25 mouse cellular contexts compared by ENCODE assay signal in the genomic region with DNA sequence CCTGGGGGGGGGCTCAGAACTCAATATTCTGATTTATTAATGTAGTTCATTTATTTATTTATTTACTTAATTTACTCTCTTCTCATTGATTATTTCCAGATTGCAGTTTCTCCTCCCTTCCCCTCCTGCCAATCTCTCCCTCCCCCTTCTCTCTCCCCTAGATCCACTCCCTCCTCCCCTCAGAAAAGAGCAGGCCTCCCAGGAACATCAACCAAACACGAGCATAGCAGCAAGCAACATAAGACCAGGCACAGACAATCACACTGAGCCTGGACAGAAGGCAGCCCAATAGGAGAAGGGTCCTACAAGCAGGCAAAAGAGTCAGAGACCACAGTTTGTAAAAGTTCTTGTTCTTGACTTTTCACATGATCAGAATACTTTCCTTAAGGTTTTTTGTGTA. TPM values are rescaled to one million over a fixed set of nuclear protein-coding genes. Genes with fewer than 3 reads are reported as not detected.
DNase-seq lines count a peak whose midpoint lies in the region; ATAC-seq and TF ChIP-seq lines count a peak whose summit lies in the region.
"Had no signal": no experiment of that assay in that cellular context is flagged by ENCODE, and none has a peak within 500 bp of the region (broad histone marks: within the 10 kb centered on the region; RNA-seq: fewer than 3 reads in every experiment).

No protein-coding gene starts in this region.

- peaks cover 24% of the 10 kb centered on the region for H3K4me1 ChIP-seq in heart, embryonic 16.5 days (ENCODE audit: control insufficient read depth, insufficient read depth, low read length)

- intact Hi-C loops in gastrocnemius, adult 2 months (cut with DNase I), result loop anchor here (2.0 kb wide), 1 partner anchor 80 kb away; no protein-coding TSS in a partner anchor
- intact Hi-C loops in heart, postnatal 36 days (cut with DNase I), result no loop called here

- DNase-seq in gastrocnemius, adult 2 months, result no peak
- DNase-seq in gastrocnemius, postnatal 25 days, result no peak
- DNase-seq in heart, postnatal 36 days, result no peak
- peak; percentile 26 for DNase-seq in embryo, embryonic 11 days
- DNase-seq in thymus, adult 18-20 months, result no peak
- no peak for DNase-seq in layer of hippocampus, postnatal 25 days (ENCODE audit: extremely low spot score in 1 of 2, low spot score in 1 of 2)
- DNase-seq: adrenal gland, postnatal 10 days; cerebellum, adult 11 months; cerebellum, postnatal 14 days; gastrocnemius, postnatal 36 days; lung, postnatal 10 days; right cerebral cortex, postnatal 25 days; thymus, postnatal 4 days had no signal

- H3K27ac ChIP-seq in gastrocnemius, adult 2 months, result peak overlapping the region; percentile 97
- peak overlapping the region; percentile 66 for H3K27ac ChIP-seq in heart, embryonic 16.5 days (ENCODE audit: low read length)
- H3K27ac ChIP-seq: embryonic facial prominence, embryonic 15.5 days; hindbrain, embryonic 15.5 days; kidney, postnatal 0 days; limb, embryonic 15.5 days; neural tube, embryonic 12.5 days had no signal

- H3K9me3 ChIP-seq in heart, embryonic 16.5 days (replicated peaks; ENCODE audit: control insufficient read depth, low read length), result no peaks in the 10 kb centered on the region
- H3K9me3 ChIP-seq: embryonic facial prominence, embryonic 15.5 days; hindbrain, embryonic 15.5 days; limb, embryonic 15.5 days; neural tube, embryonic 12.5 days had no signal

- peak; percentile 35 for TF ChIP-seq POLR2A in myocyte (IDR thresholded peaks at IDR 0.05; ENCODE audit: insufficient read length, low read depth)

- peak overlapping the region; percentile 86 for H3K9ac ChIP-seq in heart, embryonic 16.5 days (ENCODE audit: low read length)
- H3K9ac ChIP-seq: embryonic facial prominence, embryonic 15.5 days; hindbrain, embryonic 15.5 days; limb, embryonic 15.5 days; neural tube, embryonic 12.5 days had no signal

- no peaks in the 10 kb centered on the region for H3K36me3 ChIP-seq in heart, embryonic 16.5 days (ENCODE audit: control insufficient read depth, insufficient read depth)
- H3K36me3 ChIP-seq in myocyte (ENCODE audit: control insufficient read depth, insufficient read depth), result peaks cover 21% of the 10 kb centered on the region
- H3K36me3 ChIP-seq: embryonic facial prominence, embryonic 15.5 days; hindbrain, embryonic 15.5 days; limb, embryonic 15.5 days; neural tube, embryonic 12.5 days had no signal

- H3K4me2 ChIP-seq in heart, embryonic 16.5 days (ENCODE audit: low read depth, low read length), result peak overlapping the region; percentile 71
- H3K4me2 ChIP-seq in myocyte (ENCODE audit: low read depth), result peak overlapping the region; percentile 93
- H3K4me2 ChIP-seq: hindbrain, embryonic 15.5 days; limb, embryonic 15.5 days; neural tube, embryonic 12.5 days had no signal

- no peak for ATAC-seq in heart, embryonic 16.5 days (replicated peaks; ENCODE audit: extremely low read depth, insufficient read depth, low FRiP score)
- ATAC-seq: intestine, postnatal 0 days had no signal

- no peaks in the 10 kb centered on the region for H3K27me3 ChIP-seq in heart, embryonic 16.5 days (ENCODE audit: control insufficient read depth, insufficient read depth, low read length)
- no peaks in the 10 kb centered on the region for H3K27me3 ChIP-seq in myocyte (ENCODE audit: control insufficient read depth, insufficient read depth, insufficient read length)
- H3K27me3 ChIP-seq: embryonic facial prominence, embryonic 15.5 days; hindbrain, embryonic 15.5 days; limb, embryonic 15.5 days; neural tube, embryonic 12.5 days had no signal

- 26% methylated on average over 1 of the region's 1 CpGs for WGBS in heart, embryonic 16.5 days

- H3K79me2 ChIP-seq in myocyte (ENCODE audit: control insufficient read depth, insufficient read depth), result peaks cover 100% of the 10 kb centered on the region

- H3K4me3 ChIP-seq in gastrocnemius, adult 2 months, result peak overlapping the region; percentile 75
- H3K4me3 ChIP-seq in heart, embryonic 16.5 days (ENCODE audit: low read length), result peak overlapping the region; percentile 54
- H3K4me3 ChIP-seq in myocyte, result peak overlapping the region; percentile 86
- H3K4me3 ChIP-seq: embryonic facial prominence, embryonic 15.5 days; hindbrain, embryonic 15.5 days; neural tube, embryonic 12.5 days had no signal

- no peak for TF ChIP-seq CTCF in gastrocnemius, adult 2 months (IDR thresholded peaks at IDR 0.05)

- peak overlapping the region; percentile 75 for H3ac ChIP-seq in myocyte (ENCODE audit: control insufficient read depth, insufficient read length)

TF ChIP-seq in myocyte, 11 proteins besides CTCF, POLR2A, EP300 and RAD21:
- TF ChIP-seq POLR2AphosphoS2 (IDR thresholded peaks at IDR 0.05; ENCODE audit: insufficient read length, low read depth), result peak; percentile 50
- no peak for TF ChIP-seq SRF (IDR thresholded peaks at IDR 0.05; ENCODE audit: control insufficient read depth, insufficient read length, low read depth)

RNA-seq across cellular contexts. Expression of a gene that starts 3.8 kb away (rescaled TPM):
- total RNA-seq in gastrocnemius, adult 2 months (2021), result 1 to 10 TPM; 1.3 to 1.8 TPM
- total RNA-seq in gastrocnemius, postnatal 25 days (2021), result 1 to 10 TPM; 1.2 to 2.0 TPM
- 0.36 and 0.45 TPM in 2 replicates for polyA plus RNA-seq in heart, embryonic 16.5 days (2015; fragmentation: Nextera tagmentation; extraction: Ambion mirVana)
- total RNA-seq in heart, postnatal 36 days (2021), result under 1 TPM; 0.64 to 0.81 TPM
- 0.24 TPM for polyA plus RNA-seq in myocyte (2012; fragmentation: generic; extraction: Trizol)
- under 1 TPM in 1 of 2 experiments, not detected in 1; 0.28 TPM for total RNA-seq in layer of hippocampus, postnatal 25 days (2021)
- total RNA-seq: megakaryocyte, adult 5-6 weeks had no signal
- polyA plus RNA-seq: forebrain, embryonic 11.5 days; intestine, postnatal 0 days; liver, embryonic 16.5 days; neural tube, embryonic 12.5 days; testis, adult 2 months had no signal

RNA-seq across cellular contexts. Expression of a gene that starts 6.2 kb away (rescaled TPM):
- 100 to 1,000 TPM; 120 to 128 TPM for total RNA-seq in gastrocnemius, adult 2 months (2021)
- 100 to 1,000 TPM; 158 to 162 TPM for total RNA-seq in gastrocnemius, postnatal 25 days (2021)
- 18.7 and 19.1 TPM in 2 replicates for polyA plus RNA-seq in heart, embryonic 16.5 days (2015; fragmentation: Nextera tagmentation; extraction: Ambion mirVana)
- 10 to 100 TPM; 52.5 to 58.2 TPM for total RNA-seq in heart, postnatal 36 days (2021)
- polyA plus RNA-seq in myocyte (2012; fragmentation: generic; extraction: Trizol), result 22.3 TPM
- total RNA-seq in layer of hippocampus, postnatal 25 days (2021), result 1 to 10 TPM; 1.5 to 2.4 TPM
- total RNA-seq: megakaryocyte, adult 5-6 weeks had no signal
- polyA plus RNA-seq: forebrain, embryonic 11.5 days had no signal

Comparison
In these comparisons a context has a peak if more than half of its experiments do, and no peak if none do; other contexts are left out.
1. RNA of a gene that starts 6.2 kb away (total RNA-seq): 158 to 162 TPM in gastrocnemius, postnatal 25 days, 120 to 128 TPM in gastrocnemius, adult 2 months and 52.5 to 58.2 TPM in heart, postnatal 36 days; 1.5 to 2.4 TPM in layer of hippocampus, postnatal 25 days; every median in the first group is over 10 times any median in the second.
2. Peak in every context shown above with its lines, with median percentiles within 50 percentile points of each other: H3K4me3 ChIP-seq.